Mouse (Mus musculus) mesoderm, embryonic 11.5 days (tissue): ENCODE results near the gene Rfxank.

Experiments
- DNase-seq: peaks from one replicate; pipeline ENCODE4 v3.0.0-alpha.2; 2012; ENCODE audit warnings: low read depth, low spot score

Rfxank gene

DNA sequence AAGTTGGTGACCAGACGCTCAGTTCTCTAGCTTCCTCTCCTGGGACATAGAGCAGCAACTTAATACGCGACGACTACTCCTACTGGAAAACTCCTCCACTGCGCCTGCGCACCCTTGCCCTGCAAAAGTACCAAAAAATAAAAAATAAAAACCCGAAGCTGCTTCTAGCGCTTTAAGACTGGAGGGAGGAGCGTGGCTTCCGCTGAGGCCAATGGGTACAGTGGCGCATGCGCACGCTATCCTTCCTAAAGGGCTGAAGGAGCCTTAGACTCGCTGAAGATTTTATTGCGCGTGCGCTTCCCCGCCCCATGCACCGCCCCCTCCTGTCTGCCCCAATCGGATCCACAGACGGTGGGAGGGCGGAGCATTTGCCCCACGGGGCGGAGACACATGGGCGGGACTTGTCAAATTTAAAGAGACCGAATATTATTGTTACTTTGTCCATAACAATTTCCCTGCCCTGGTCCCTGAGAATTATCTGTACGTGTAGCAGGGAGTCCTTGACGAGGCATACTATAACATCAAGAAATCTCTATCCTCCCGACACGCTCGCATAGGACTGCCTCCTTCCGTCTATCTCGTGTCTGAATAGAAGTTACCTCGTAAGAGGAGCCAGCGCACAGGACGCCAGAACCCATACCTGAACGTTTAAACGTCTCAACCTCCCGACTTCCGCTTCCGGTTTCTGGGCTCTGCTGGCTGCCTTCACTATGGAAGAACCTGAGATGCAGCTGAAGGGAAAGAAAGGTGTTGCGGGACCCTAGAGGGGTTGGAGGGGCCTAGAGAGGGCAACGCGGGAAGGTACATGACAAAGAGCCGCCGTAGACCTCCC is at the start of gene Rfxank, which contains the start of the genes Borcs8 and Mef2b:
Gene Rfxank, minus strand, starts transcription at position 129 of the 832 bp plus-strand sequence.
Gene Borcs8, plus strand, starts transcription at position 474 of the 832 bp plus-strand sequence.
Gene Mef2b, plus strand, starts transcription at position 686 of the 832 bp plus-strand sequence.
- peak; percentile 100 for DNase-seq

DNA sequence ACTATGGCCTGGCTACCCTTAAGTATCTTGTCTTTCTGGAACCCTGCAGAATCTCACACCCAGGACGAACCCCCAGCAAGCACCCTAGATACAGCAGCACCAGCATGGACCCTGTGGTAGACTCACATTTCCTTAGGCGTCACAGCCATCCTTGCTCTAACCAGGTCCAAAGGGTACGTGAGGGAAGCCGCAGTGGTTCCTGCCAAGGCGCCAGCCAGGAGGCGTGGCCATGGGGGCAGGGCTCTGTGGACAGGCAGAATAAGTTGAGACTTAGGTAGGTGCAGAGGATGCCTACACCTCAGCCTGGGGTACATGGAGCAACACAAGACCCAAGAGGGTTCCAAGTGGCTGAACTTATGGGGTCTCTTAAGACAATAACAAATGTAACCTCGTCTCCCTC is 49.8 kb upstream of the Rfxank start:
- no peak for DNase-seq

GRCm38 (mm10) chr8:70183194-70183593 is 44.2 kb upstream of the Rfxank start:
- DNase-seq = no peak

DNA sequence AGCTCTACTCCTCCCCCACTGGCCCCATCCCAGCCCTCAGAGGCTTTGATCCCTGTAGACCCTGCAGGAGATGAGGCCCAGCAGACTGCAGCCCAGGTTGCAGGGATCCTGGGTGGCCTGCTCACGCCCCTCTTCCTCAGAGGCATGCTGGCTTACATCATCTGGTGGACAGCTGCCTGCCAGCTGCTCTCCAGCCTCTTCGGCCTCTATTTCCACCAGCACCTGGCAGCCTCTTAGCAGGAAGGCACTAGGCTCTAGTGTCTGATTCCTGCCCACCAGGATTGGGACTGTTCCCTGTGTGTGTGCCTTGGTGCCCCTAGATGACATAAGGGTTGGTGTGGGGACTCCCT is 42.9 kb upstream of the Rfxank start:
- peak; percentile 45 for DNase-seq

DNA sequence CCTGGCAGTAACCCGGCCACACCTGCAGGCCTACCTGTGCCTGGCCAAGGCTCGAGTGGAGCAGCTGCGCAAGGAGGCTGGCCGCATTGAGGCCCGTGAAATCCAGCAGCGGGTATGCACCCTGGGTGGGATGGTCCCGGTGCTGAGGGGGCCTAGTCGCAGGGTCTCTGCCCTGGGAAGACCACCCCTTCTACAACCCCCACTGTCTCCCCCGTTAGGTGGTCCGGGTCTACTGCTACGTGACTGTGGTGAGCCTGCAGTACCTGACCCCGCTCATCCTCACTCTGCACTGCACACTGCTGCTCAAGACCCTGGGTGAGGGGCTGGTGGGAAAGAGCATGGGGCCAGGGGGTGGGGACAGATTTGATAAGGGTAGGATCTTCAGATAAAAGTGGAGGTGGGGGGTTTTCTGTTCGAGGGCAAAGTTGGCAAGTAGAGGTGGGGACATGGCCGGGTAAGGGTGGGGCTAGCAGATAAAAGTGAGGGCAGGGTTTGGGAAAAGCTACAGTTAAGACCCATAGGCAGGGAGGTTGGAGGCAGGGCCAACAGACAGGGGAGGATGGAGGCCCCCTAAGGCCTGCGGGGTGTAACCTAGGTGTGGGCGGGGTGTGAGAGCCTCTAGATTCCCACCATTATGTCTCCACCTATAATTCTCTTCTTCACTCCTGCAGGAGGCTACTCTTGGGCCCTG is 42.4 kb upstream of the Rfxank start:
- DNase-seq = no peak

DNA sequence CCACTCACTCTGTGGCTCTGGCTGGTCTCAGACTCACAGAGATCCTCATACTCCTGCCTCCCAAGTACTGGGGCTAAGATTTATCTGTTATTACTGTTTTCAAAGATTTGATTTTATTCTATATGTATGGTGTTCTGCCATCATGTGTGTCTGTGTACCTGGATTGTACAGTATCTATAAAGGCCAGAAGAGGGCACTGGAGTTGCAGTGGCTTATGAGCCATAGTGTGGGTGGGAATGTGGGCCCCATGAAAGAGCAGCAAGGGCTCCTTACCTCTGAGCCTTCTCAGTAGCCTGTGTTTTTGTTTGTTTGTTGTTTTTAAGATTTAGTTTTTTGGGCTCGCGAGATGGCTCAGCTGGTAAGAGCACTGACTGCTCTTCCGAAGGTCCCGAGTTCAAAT is 40.1 kb upstream of the Rfxank start:
- no peak for DNase-seq

- DNase-seq = no peak
These were observed 39.3 kb upstream of the Rfxank start for GRCm38 (mm10) chr8:70178231-70178630.

DNA sequence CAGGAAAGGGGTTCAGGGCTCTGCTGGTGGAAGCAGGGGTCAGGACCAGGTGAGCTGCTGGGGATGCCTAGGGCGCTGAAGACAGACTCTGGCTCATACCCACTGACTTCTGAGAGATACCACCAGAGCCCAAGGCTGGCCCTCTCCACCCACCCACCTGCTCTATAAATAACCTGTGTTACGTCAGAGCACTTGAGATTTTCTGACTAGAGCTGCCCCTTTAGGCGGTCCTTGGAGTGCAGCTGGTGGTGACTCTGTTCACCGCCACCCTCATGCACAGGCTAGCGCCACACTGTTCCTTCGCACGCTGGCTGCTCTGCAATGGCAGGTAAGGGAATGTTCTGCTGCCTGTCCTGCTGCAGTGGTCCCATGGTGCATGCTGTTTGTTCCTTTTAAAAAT is 35.1 kb upstream of the Rfxank start:
- DNase-seq = no peak

GRCm38 (mm10) chr8:70173320-70173719 is 34.4 kb upstream of the Rfxank start:
- no peak for DNase-seq

DNA sequence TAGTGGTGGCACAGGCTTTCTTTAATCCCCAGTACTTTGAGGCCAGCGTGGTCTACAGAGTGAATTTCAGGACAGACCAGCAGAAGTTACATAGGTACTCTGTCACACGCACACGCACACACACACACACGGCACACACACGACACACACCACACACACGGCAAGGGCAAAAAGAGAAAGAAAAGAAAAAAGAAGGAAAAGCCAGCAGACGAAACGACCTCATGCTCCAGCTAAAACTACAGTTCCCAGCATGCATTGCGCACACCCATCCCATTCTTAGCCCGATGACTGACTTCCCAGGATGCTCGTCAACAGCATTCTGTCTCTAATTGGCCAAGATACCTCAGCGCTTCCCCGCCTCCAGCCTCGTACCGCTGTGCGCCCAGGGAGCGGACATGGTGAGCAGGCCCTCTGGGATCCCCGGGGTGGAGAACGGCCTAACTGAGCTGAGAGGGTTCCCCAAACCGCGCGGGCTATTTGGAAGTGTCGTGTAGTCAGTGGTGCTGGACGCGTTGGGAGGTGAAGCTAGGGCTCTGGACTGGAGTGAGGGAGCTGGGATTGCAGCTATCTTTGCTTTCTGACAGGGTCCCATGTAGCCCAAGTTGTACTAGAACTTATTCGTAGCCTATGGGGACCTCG is 33.2 kb upstream of the Rfxank start, which contains the start of gene Tmem161a:
Gene Tmem161a, plus strand, starts transcription at position 314 of the 639 bp plus-strand sequence.
- peak; percentile 94 for DNase-seq

DNA sequence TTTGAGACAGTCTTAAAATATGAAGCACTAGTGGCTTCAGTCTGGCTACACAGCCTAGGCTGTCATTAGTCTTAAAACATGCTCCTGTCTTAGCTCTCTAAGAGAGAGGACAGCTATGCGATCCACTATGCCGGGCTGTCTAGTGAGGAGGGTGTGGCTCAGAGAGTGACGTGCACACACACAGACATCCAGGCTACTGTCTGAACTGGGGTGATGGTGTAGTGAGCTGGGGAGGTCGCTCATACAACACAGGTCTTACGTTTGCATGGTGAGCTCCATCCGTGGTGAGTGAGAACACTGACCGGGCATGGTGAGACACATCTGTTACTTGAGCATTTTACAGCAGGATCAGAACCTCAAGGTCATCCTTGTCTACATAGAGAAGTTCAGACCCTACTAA is 32.3 kb upstream of the Rfxank start:
- no peak for DNase-seq

GRCm38 (mm10) chr8:70170748-70171147 is 31.8 kb upstream of the Rfxank start:
- DNase-seq = no peak

DNA sequence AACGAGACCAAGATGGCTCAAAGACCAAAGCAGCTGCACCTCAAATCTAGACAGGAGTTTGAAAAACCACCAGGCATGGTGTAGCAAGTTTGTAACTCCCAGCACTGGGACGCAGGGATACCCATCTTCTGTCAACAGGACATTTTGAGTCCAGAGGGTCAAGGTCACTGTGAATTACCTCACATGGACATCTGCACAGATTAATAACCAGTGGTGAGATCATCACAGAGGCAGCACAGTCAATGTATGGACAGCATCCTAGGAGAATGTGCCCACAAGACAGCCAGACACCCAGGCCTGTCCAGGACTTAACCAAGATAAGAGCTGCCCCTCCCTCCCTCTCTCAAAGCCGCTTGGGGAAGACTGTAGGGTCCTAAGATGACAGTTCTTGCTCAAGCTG is 31.2 kb upstream of the Rfxank start:
- DNase-seq = no peak

- peak; percentile 85 for DNase-seq
These were observed 27.7 kb upstream of the Rfxank start for GRCm38 (mm10) chr8:70166504-70167110.

DNA sequence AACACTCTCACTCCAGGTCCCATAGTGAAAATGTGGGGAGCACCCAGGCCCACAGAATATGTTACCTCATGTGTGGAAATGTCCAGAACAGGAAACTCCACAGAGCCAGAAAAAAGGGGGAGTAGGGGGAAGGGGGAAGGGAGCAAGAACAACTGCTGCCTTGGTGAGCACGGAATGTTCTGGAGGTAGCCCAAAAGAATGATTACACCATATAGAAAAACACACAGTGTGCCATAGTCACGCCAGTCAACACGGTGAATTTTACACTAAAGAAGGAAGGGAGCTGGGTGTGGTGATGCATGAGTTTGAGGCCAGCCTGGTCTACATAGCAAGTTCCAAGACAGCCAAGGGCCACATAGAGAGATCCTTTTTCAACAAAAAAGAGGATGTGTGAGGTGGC is 24.4 kb upstream of the Rfxank start:
- DNase-seq = no peak

- DNase-seq = no peak
These were observed 21.1 kb upstream of the Rfxank start for GRCm38 (mm10) chr8:70160015-70160414.

DNA sequence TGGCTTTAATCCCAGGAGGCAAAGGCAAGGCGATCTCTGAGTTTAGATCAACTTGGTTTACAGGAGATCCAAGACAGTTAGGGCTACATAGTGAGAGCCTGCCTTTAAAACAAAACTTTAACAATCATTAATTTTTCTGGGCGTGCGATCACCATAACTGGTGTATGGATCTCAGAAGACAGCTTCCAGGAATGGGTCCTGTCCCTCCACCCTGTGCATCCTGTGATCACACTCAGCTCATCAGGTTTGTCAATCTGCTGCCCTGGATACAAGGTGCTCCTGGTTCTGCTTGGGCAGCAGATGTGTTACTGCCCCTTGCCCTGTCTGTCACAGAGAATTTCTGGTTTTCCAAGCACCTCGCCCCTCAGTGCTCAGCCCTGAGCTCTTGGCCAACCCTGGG is 20.3 kb upstream of the Rfxank start:
- DNase-seq = no peak

DNA sequence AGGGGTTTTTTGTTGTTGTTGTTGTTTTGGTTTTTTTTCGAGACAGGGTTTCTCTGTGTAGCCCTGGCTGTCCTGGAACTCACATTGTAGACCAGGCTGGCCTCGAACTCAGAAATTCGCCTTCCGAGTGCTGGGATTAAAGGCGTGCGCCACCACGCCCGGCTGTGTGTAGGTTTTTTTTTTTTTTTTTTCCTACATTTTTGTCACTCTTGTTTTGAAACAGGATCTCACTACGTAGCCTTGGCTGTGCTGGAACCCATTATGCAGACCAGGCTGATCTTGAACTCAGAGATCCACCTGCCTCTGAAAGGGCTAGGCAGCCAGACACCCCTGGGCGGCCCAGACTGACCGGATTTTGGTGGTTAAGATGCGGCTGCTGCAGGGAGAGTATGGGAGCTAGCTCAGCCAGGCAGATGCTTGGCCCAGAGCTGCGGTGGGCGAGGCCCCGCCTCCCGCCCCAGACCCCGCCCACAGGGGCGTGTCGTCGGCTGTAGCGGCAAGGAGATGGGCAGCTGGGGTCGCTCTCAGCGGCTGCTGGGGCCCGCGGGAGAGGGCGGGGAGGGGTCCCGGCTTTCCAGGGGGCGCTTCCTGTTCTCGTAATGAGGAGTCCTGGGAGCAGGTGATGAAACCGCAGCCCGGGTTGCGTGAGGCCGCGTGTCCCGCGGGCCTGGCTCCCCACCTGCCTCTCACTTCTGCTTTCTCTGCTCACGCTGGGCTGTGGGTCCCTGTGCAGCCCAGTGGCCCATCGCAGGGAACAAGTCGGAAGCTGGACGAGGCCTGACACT is 19.3 kb upstream of the Rfxank start:
- peak; percentile 84 for DNase-seq

DNA sequence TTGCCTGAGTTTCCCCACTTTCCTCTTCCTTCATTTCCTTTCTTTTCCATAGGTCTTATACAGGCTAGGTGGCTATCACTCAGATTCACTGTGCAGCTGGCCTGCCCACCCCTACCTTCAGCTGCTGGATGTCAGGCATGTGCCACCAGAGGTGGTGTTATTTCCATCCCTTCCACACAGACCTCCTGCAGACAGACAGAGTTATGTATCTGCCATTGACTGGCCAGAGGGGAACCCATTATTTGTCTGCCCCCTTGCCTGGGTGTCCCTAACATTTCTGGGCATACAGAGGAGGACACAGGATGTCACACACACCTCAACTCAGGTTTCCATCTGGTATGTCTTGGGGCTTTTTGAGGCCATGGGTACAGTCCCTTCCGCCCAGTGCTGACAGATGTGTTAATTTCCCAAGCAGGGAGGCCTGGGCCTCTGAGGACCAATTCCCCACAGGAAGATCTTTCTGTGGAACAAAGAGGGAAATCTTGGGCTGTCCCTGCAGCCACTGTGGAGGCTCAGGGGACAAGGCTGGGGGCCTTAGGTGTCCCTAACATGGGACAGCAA is 18.4 kb upstream of the Rfxank start:
- DNase-seq = no peak

DNA sequence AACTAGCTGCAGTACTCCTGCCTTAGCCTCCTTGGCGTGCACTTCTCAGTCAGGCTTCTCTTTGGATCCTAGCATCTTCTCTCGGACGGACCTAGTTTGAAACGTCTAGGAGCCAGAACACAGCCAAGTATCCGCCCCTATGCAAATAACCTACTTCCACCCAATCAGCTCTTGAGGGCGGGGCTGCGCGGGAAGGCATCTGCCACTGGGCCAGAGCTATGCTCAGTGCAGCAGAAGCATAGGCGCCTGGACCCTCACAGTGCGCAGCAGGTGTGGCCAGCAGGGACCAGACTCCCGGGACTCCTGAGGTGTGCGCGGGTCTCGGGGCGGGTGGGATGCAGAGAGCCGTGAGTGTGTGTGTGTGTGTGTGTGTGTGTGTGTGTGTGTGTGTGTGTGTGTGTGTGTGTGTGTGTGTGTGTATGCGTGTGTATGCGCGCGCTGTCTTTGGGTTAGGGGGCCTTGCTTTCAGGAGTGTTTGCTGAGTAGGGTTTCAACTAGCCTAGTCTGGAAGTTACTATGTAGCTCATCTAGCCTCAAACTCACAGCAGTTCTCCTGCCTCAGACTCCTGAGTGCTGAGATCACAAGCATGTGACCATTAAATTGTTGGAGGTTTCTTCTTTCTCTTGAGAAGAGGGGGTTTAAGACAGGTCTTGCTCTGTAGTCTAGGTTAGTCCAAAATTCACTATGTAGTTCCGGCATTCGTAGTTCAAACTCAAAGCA is 13.7 kb upstream of the Rfxank start:
- peak; percentile 86 for DNase-seq
